Mouse (Mus musculus): ENCODE data around the gene Slc6a6.

The Slc6a6 gene

GRCm38 (mm10) chr6:91700823-91701621 is 17.2 kb downstream of the Slc6a6 start:
- DNase-seq (ENCODE audit: low read depth, low spot score): no peak

DNA sequence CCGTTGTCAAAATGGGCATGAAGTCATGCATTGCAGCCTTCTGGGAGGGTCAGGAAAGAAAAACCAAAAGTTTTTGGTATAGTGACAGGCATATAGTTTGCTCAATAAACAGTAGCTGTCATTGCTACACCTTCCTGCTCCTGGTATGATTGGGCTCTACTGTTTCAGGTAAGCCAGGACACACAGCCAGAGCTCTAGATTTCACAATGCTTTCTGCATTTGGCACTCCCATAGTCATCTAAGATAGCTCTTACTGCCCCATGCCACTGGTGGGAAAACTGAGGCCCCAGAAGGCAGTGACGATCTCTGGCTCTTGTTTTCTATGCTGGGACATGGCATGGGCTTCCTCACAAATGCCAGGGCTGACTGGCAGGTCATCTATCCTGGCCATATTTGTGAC is 19.6 kb downstream of the Slc6a6 start:
- DNase-seq (ENCODE audit: low read depth, low spot score): no peak

GRCm38 (mm10) chr6:91704446-91704845 is 20.6 kb downstream of the Slc6a6 start:
- DNase-seq (ENCODE audit: low read depth, low spot score): no peak

GRCm38 (mm10) chr6:91705651-91706050 is 21.8 kb downstream of the Slc6a6 start:
- DNase-seq (ENCODE audit: low read depth, low spot score): no peak

GRCm38 (mm10) chr6:91706072-91706776 is 22.4 kb downstream of the Slc6a6 start:
- no peak for DNase-seq (ENCODE audit: low read depth, low spot score)

GRCm38 (mm10) chr6:91707276-91707885 is 23.5 kb downstream of the Slc6a6 start:
- DNase-seq (ENCODE audit: low read depth, low spot score): no peak

DNA sequence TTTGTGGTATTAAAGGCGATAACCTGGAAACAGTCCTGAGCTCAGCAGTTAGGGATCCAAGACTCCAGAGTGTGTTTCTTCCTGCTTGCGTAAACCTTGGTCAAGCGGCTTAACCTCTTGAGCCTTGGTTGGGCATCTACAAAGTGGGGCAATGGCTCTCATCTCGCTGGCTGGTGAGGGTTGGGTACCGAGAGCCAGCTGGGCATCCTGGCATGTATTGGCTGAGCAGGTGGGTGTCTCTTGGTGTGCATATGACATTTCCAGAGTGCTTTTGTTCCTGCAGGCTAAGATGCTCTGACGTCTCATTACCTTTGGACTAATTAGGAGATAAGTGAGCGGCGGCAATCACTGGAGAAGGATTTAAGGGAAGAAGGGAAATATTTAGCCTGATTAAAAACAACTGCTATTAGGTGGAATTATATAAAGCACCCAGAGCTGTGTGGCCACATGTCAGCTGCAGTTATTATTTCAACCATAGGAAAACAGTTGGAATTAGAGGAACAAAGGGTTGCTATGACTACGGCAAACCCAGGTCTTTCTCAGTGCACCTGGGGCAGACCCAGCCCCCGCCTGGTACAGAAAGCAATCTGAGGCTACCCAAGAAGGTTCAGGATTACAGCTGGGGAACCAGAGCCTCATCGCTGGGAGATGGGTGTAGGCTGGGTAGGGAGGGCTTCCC is 24.2 kb downstream of the Slc6a6 start:
- DNase-seq (ENCODE audit: low read depth, low spot score): no peak

DNA sequence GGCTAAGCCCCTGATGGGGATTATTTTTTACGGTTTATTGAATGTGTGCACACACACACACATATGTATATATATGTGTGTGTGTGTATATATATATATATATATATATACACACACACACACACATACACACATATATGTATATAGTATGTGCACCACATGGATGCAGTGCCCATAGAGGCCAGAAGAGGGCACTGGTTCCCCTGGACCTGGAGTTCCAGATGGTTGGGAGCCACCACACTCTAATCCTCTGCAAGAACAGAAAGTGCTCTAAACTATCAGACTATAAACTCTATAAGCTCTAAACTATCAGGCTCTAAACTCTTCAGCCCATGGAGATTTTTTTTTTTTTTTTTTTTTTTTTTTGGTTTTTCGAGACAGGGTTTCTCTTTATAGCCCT is 25.1 kb downstream of the Slc6a6 start:
- DNase-seq (ENCODE audit: low read depth, low spot score): no peak

DNA sequence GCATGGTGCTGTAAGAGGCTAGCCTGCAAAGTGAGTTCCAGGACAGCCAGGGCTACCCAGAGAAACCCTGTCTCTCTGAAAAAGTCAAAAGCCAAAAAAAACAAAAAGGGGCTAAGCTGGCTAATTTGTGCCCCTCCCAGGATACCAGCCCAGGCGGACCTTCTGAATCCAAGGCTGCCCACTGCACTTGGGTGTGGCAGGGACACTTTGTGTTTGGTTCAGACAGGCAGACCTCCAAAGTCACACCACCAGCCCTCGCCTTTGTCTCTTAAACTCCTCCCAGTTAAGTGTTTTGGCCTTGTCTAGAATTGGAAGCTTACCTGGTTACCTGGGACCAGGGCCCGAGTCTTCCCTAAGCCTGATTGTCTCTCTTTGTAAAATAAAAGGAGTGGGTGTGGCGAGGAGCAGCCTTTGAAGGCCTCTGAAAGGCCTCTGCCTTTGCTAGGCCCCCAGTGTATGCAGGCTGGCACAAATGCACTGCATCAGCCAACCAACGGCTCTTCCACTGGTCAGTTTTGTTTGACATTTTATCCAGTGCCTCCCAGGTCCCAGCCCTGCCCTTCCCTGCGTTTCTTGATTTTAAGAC is 26.6 kb downstream of the Slc6a6 start:
- DNase-seq (ENCODE audit: low read depth, low spot score): peak; percentile 79

DNA sequence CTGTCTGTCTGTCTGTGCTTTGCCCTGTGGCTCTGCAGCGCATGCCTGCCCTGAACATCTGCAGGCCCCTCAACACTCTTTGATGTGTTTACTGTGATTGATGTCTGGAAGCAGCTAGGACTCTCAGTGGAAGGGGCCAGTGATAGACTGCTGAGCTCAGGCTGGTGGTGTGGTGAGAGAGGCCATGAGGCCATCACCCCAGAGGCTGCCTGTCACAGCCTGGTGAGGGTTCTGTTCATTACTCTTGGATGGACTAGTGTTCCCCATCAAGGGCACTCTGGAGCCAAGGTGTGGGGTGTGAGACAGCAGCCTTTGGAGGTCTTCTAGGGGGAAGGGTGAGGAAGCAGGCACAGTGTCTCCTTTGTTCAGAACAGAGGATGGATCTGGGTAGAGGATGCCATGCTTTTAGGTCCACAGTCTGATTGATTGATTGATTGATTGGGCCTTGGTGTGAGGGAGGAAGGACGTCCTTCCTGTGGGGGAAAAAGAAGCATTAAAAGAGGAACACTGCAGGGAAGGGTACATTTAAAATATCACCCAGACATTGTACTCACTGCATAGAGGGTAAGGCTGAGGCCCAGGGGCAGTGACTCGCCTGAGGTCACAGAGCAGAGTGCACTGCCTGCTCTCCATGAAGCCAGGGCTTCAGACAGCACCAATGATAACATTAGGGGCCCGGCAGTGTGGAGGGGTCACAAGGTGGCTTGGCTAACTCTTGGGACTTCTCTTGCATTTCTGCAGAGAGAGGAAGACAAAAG is 28.4 kb downstream of the Slc6a6 start:
- DNase-seq (ENCODE audit: low read depth, low spot score): no peak

- DNase-seq (ENCODE audit: low read depth, low spot score): no peak
Observed at GRCm38 (mm10) chr6:91712855-91713331, 29.0 kb downstream of the Slc6a6 start.

- no peak for DNase-seq (ENCODE audit: low read depth, low spot score)
Observed at GRCm38 (mm10) chr6:91713370-91713896, 29.6 kb downstream of the Slc6a6 start.

DNA sequence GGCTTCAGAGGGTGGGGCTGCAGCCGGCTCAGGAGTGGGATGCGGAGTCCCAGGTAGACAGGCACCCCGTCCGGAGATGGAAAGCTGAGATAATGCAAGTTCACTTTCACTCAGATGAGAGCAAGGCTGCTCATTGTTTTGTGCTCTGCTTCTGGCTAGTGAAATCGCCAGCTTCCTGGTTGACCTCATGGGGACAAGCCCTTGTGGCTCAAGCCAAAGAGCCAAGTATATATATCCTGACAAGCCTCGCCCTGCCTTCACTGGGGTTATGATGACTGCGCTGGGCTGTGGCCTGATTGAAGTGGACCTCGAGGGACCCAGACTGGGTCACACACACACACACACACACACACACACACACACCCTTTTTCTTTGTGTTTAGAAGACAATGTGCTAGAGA is 31.2 kb downstream of the Slc6a6 start:
- no peak for DNase-seq (ENCODE audit: low read depth, low spot score)

GRCm38 (mm10) chr6:91715988-91716810 is 32.3 kb downstream of the Slc6a6 start:
- DNase-seq (ENCODE audit: low read depth, low spot score): no peak

DNA sequence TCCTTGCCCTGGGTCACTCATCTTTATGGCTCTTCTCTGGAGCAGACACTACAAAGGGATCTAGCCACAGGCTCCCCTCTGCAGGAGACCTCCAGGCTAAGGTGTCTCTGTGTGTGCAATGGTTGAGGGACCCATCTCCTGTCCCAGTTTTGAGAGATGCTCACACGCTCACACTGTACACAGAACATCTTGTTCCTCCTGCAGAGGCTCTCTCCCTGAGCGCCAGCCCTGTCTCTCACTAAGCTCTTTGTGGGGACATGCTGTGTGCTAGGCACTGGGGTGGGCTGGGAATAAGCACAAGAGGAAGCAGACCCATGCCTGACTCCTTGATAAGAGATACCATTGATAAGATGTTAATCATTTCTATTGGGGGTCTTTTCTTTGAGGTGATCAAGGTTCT is 34.2 kb downstream of the Slc6a6 start:
- no peak for DNase-seq (ENCODE audit: low read depth, low spot score)

- DNase-seq (ENCODE audit: low read depth, low spot score): no peak
Observed at GRCm38 (mm10) chr6:91718603-91719002, 34.8 kb downstream of the Slc6a6 start.

DNA sequence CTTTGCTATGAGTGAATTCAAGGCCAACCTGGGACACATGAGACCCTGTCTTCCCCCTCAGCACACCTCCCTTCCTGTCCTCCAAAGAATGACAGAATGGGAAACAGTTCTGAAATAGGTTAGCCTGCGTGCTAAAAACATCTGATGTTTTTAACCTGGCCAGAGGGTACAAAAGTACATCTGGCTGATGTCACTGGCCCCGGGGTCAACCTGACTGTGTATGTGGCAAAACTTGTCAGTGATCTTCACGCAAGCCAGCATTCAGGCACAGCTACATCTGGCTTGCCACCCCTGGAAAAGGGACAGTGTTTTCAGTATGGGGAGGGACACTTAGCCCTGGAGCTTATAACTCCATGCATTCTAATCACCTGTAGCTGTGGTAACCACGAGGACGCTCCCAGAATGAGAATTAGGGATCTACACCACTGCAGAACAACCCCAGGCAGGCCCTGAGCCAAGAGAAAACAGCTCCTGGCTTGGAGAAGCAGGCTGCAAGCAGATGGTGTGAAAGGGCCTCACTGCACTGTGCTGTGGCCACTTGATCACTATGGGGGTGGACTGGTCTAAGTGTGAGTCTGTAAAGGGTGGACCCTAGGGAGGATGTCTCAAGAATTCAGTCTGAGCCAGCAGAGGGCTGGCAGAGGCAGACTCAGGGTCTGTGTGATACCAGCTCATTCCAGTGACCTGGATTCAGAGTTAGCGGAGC is 35.3 kb downstream of the Slc6a6 start:
- no peak for DNase-seq (ENCODE audit: low read depth, low spot score)

- no peak for DNase-seq (ENCODE audit: low read depth, low spot score)
Observed at GRCm38 (mm10) chr6:91719865-91720533, 36.1 kb downstream of the Slc6a6 start.
